Mouse (Mus musculus): ENCODE results near the gene Fam71e2.

DNA sequence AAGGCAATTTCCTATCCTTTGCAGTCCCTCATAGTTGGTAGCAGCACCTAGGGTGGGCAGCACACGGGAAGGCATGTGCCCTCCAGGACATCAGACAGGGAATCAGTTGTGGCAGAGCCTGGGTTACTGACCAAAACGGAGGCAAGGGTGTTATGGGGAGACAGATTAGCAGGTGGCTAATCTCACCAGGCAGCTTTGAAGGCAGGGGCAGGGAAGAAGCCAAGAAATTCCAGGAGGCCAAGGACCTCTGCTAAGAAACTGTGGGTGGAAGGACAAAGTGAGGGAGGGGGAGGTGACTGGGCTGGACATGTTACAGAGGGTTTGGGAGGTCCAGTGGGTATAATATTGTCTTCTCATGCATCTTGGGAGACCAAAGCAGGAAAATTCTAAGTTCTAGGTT lies 27.7 kb downstream of the Fam71e2 start:
- TF ChIP-seq CTCF (IDR thresholded peaks at IDR 0.05; ENCODE audit: extremely low read depth, insufficient read depth, insufficient read length, insufficient replicate concordance) (no peak), POLR2A (IDR thresholded peaks at IDR 0.05; ENCODE audit: low read depth, low read length) (no peak)
